ENCODE assay signal across 11 mouse cellular contexts in genomic region chr3:104227438-104228111, GRCm38 (mm10). TPM values are rescaled to one million over a fixed set of nuclear protein-coding genes. Genes with fewer than 3 reads are reported as not detected.
DNase-seq lines count a peak whose midpoint lies in the region; ATAC-seq and TF ChIP-seq lines count a peak whose summit lies in the region.
"Had no signal": no experiment of that assay in that cellular context is flagged by ENCODE, and none has a peak within 500 bp of the region (broad histone marks: within the 10 kb centered on the region; RNA-seq: fewer than 3 reads in every experiment).

No protein-coding gene starts in this region.

- 36% methylated on average over 5 of the region's 5 CpGs for whole genome bisulfite sequencing in lung, embryonic 14.5 days
- WGBS in lung, adult 2 months = 33% methylated on average over 5 of the region's 5 CpGs
- WGBS in stomach, embryonic 16.5 days = 35% methylated on average over 5 of the region's 5 CpGs

- H3K9ac ChIP-seq in lung, embryonic 14.5 days = no peak overlapping the region
- no peak overlapping the region for H3K9ac ChIP-seq in stomach, embryonic 16.5 days (ENCODE audit: low read length)
- H3K9ac ChIP-seq: embryonic facial prominence, embryonic 12.5 days; neural tube, embryonic 13.5 days had no signal

- H3K4me3 ChIP-seq in lung, embryonic 14.5 days (ENCODE audit: low read depth, low read length) = no peak overlapping the region
- no peak overlapping the region for H3K4me3 ChIP-seq in lung, adult 2 months (replicated peaks; ENCODE audit: extremely low read depth, low read depth, low read length)
- no peak overlapping the region for H3K4me3 ChIP-seq in stomach, embryonic 16.5 days (replicated peaks; ENCODE audit: low read length)
- H3K4me3 ChIP-seq: embryonic facial prominence, embryonic 12.5 days; megakaryocyte, embryonic 14.5 days; neural tube, embryonic 13.5 days had no signal

- no peak overlapping the region for H3K27ac ChIP-seq in lung, embryonic 14.5 days (ENCODE audit: low read depth)
- peak overlapping the region; percentile 64 for H3K27ac ChIP-seq in stomach, embryonic 16.5 days (ENCODE audit: low read length)
- H3K27ac ChIP-seq: embryonic facial prominence, embryonic 12.5 days; neural tube, embryonic 13.5 days had no signal

- H3K9me3 ChIP-seq in lung, embryonic 14.5 days (ENCODE audit: low read depth, low read length) = no peaks in the 10 kb centered on the region
- H3K9me3 ChIP-seq in stomach, embryonic 16.5 days (replicated peaks; ENCODE audit: control insufficient read depth, low read length) = no peaks in the 10 kb centered on the region
- H3K9me3 ChIP-seq: embryonic facial prominence, embryonic 12.5 days; megakaryocyte, embryonic 14.5 days; neural tube, embryonic 13.5 days had no signal

- no peak for TF ChIP-seq POLR2A in lung, adult 2 months (IDR thresholded peaks at IDR 0.05; ENCODE audit: borderline replicate concordance, extremely low read depth, low read depth, low read length)

- DNase-seq in lung, embryonic 14.5 days = peak; percentile 13
- DNase-seq in lung, adult 2 months = no peak
- DNase-seq in heart, postnatal 10 days = peak; percentile 26 to 29
- peak; percentile 31 to 46 for DNase-seq in kidney, postnatal 4 days
- DNase-seq in left cerebral cortex, postnatal 36 days (ENCODE audit: low spot score in 2 of 2) = no peak
- no peak for DNase-seq in left cerebral cortex, postnatal 14 days (ENCODE audit: low spot score in 2 of 2)
- DNase-seq in cerebellum, adult 11-12 months = no peak

- intact Hi-C loops in heart, postnatal 10 days (cut with DNase I) = no loop called here
- intact Hi-C loops in left cerebral cortex, postnatal 36 days (cut with DNase I) = no loop called here
- intact Hi-C loops in left cerebral cortex, postnatal 14 days (cut with DNase I) = no loop called here

- no peak overlapping the region for H3K4me2 ChIP-seq in lung, embryonic 14.5 days
- H3K4me2 ChIP-seq in stomach, embryonic 16.5 days (ENCODE audit: low read depth, low read length) = peak overlapping the region; percentile 12; the same call in 1 of the 2 replicates
- H3K4me2 ChIP-seq: embryonic facial prominence, embryonic 12.5 days; neural tube, embryonic 13.5 days had no signal

- TF ChIP-seq CTCF in lung, embryonic 14.5 days (IDR thresholded peaks at IDR 0.05; ENCODE audit: low read depth) = no peak
- no peak for TF ChIP-seq CTCF in lung, adult 2 months (IDR thresholded peaks at IDR 0.05; ENCODE audit: insufficient read depth, low read length)

- H3K36me3 ChIP-seq in lung, embryonic 14.5 days (ENCODE audit: insufficient read depth) = no peaks in the 10 kb centered on the region
- no peaks in the 10 kb centered on the region for H3K36me3 ChIP-seq in stomach, embryonic 16.5 days (ENCODE audit: control insufficient read depth, insufficient read depth, low read length)
- H3K36me3 ChIP-seq: embryonic facial prominence, embryonic 12.5 days; neural tube, embryonic 13.5 days had no signal

- no peaks in the 10 kb centered on the region for H3K27me3 ChIP-seq in lung, embryonic 14.5 days (ENCODE audit: insufficient read depth, low read length)
- no peaks in the 10 kb centered on the region for H3K27me3 ChIP-seq in stomach, embryonic 16.5 days (ENCODE audit: control insufficient read depth, insufficient read depth, low read length)
- H3K27me3 ChIP-seq: embryonic facial prominence, embryonic 12.5 days; neural tube, embryonic 13.5 days had no signal

- H3K4me1 ChIP-seq in lung, embryonic 14.5 days (ENCODE audit: insufficient read depth) = no peaks in the 10 kb centered on the region
- H3K4me1 ChIP-seq in lung, adult 2 months (ENCODE audit: control insufficient read depth, insufficient read depth, low read length) = no peaks in the 10 kb centered on the region
- H3K4me1 ChIP-seq in stomach, embryonic 16.5 days (ENCODE audit: control insufficient read depth, insufficient read depth, low read length) = peaks cover 6% of the 10 kb centered on the region
- H3K4me1 ChIP-seq: embryonic facial prominence, embryonic 12.5 days; neural tube, embryonic 13.5 days had no signal

- peak; percentile 31; the same call in 1 of the 2 replicates for ATAC-seq in lung, embryonic 14.5 days (ENCODE audit: insufficient read depth)
- peak; percentile 89 for ATAC-seq in stomach, embryonic 16.5 days (ENCODE audit: insufficient read depth, low FRiP score)

RNA-seq across cellular contexts. Expression of gene Magi3, which starts 7.4 kb away (rescaled TPM):
- 9.6 and 10.5 TPM in 2 replicates for polyA plus RNA-seq in lung, embryonic 14.5 days (2014; fragmentation: Nextera tagmentation; extraction: Ambion mirVana)
- 20.2 and 22.6 TPM in 2 replicates for polyA plus RNA-seq in lung, adult 2 months (2012; rRNA removed)
- total RNA-seq in heart, postnatal 10 days (2021) = 10 to 100 TPM; 32.4 to 58.9 TPM
- 5.5 and 6.3 TPM in 2 replicates for polyA plus RNA-seq in stomach, embryonic 16.5 days (2015; fragmentation: Nextera tagmentation; extraction: Ambion mirVana)
- total RNA-seq in left cerebral cortex, postnatal 36 days (2021) = 10 to 100 TPM; 43.0 to 52.4 TPM
- total RNA-seq in left cerebral cortex, postnatal 14 days (2021) = 10 to 100 TPM; 41.0 to 48.4 TPM

Comparison
In these comparisons a context has a peak if more than half of its experiments do, and no peak if none do; other contexts are left out.
1. DNase-seq: peak in lung, embryonic 14.5 days (single experiment), heart, postnatal 10 days (2 of 2) and kidney, postnatal 4 days (2 of 2); none in lung, adult 2 months (single experiment), left cerebral cortex, postnatal 36 days (0 of 2), left cerebral cortex, postnatal 14 days (0 of 2) and cerebellum, adult 11-12 months (single experiment).